Mouse (Mus musculus) regulatory T cell (primary cell): Measurements from ENCODE around the gene Prdx2.

ENCODE experiments used
- in situ Hi-C: fragments of 300-600 bp; cut with MboI, MseI; formaldehyde crosslinking; loops from one replicate; pipeline ENCODE4 v1.15.1; 2025; ENCODE audit warnings: high pct_unique_total_duplicates

The Prdx2 gene

DNA sequence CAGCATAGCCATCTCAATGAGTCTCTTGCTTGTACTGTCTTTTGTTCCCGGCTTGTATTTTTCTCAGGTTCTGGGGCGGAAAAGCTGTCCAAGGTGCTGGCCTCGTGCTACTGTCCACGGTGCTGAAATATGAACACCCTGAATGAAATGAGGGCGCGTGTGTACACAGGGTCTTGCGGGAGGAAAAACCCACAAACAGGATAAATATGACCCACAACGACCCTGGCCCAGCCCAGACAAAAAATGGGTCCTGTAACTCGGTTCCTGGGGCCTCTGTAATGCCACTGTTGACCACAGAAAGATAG, 22.2 kb upstream of the Prdx2 start:
- in situ Hi-C loops, result no loop called here

DNA sequence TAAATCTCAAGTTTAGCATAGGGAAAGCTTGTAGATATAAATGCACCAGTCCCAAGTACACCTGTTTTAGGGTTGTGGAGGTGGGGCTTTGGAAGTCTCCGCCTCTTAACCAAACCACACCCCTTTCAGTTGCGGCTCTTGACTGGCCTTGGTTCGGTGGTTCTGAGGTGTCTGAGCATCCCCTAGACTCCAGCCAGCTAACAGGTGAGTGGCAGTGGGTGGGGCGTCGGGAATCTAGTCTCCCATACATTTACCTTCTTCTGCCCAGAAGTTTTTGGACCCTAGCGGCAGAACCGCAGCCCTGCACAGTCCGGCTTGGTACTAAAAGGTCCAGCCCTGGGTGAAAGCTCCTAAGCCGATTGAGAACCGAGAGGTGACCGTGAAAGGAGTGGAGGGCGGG, 19.6 kb upstream of the Prdx2 start:
- in situ Hi-C loops, result no loop called here

- in situ Hi-C loops, result no loop called here
Measured at GRCm38 (mm10) chr8:84952612-84953255, 16.7 kb upstream of the Prdx2 start.

GRCm38 (mm10) chr8:84956768-84957167, 12.6 kb upstream of the Prdx2 start:
- in situ Hi-C loops, result no loop called here

DNA sequence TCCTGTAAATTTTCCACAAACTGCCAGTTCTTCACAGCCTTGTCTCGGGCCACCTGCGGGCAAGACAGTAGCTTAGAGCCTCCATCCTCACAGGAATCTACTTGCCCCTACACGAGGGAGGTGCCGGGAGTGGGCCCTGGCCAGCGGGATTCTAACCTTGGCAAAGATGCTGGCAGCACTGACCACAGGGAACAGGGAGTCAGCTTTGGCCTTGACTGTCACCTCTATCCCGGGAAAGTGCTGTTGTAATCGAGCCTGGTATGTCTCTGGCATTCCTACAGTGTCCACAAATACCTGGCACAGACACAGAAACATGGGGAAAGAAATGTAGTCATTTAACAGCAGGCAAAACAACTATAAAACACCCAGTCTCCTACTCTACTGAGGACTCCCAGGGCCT, 9.6 kb upstream of the Prdx2 start:
- in situ Hi-C loops, result no loop called here

GRCm38 (mm10) chr8:84963952-84964351, 5.4 kb upstream of the Prdx2 start:
- in situ Hi-C loops, result no loop called here

GRCm38 (mm10) chr8:84965731-84966291, 3.6 kb upstream of the Prdx2 start:
- in situ Hi-C loops, result no loop called here

- in situ Hi-C loops, result no loop called here
Measured at GRCm38 (mm10) chr8:84966603-84967002, 2.8 kb upstream of the Prdx2 start.

DNA sequence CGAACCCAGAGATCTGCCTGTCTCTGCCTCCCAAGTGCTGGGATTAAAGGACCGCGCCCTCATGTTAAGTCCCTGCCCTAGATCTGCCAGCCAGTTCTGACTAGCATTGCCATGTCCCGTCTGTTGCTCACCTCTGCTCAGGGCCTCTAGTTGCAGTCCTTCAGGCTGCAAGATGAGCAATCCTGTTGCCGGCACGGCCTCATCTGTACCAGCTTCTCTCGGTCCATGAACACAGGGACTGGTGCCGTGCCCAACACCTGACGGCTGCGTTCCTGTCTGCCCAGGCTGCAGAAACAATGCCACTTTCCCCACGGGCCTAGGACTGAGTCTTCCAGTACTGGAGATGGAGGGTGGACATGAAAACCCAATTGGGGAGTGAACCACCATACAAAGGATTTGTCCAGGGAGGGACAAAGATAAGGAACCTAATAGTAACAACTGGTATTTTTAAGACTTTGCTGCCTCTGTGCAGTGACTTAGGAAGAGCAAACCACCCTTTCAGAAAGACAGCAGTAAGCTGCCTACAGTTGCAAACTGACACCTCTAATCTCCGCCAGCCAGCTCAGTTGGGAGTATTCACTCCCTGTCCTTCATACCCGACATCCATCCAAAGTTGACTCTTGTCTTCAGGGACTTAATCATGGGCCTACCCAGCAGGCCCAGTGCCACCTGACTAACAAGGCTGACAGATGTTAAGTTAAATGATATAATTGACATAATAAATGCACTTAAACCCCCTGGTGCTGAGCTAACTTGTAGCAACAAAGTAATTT, 1.7 kb upstream of the Prdx2 start:
- in situ Hi-C loops, result no loop called here

GRCm38 (mm10) chr8:84968650-84969049, 737 bp upstream of the Prdx2 start:
- in situ Hi-C loops, result no loop called here

GRCm38 (mm10) chr8:84970135-84970790, 876 bp downstream of the Prdx2 start:
- in situ Hi-C loops, result loop anchor here (5.0 kb wide), 1 partner anchor 107 kb away; no protein-coding TSS in a partner anchor

- in situ Hi-C loops, result loop anchor here (5.0 kb wide), 1 partner anchor 106 kb away; no protein-coding TSS in a partner anchor
Measured at GRCm38 (mm10) chr8:84970913-84971312, 1.5 kb downstream of the Prdx2 start.

DNA sequence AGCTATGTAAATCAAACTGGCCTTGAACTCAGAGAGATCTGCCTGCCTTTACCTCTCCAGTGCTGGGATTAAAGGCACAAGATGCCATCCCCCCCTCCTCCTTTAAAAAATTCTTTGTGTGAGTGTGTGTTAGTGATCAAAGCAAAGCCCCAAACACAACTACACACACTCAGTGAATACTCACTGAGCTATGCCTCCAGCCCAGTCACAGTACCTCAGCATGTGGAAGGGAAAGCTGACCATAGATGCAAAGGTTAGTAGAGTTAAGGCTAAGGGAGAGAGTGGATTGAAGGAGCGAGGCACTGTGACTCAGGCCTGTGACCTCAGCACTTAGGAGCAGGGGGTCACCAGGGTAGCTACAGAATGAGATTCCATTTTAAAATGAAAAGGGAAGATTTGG, 3.7 kb downstream of the Prdx2 start:
- in situ Hi-C loops, result loop anchor here (5.0 kb wide), 1 partner anchor 104 kb away; no protein-coding TSS in a partner anchor

DNA sequence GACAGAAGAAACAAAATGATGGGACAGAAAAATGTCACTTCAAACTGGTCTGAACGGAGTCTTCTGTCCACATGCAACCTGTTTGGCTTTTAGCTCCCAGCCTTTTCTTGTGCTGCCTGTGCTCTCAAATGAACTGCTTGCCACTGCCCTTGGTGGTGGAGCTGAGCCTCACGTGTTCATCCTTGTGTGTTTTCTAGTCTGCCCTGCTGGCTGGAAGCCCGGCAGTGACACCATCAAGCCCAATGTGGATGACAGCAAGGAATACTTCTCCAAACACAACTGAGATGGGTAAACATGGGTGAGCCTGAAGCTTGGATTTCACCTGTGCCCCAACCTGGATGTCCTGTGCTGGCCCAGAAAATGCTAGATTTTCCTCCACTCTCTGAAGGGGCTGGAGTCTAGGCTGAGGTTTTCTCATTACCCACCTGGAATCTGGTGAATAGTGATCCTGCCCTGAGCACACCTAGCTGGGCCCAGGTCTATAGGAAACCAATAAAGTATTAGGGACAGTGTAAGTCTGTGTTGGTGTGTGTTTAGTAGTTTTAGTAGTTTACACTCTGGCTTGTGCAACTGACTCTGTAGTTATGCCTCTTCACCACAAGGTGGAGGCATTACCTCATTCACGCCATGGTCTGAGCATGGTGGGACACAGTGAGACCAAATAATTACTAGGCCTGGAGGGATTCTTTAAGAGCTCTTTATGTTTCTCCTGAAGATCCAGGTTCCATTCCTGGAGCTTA, 4.6 kb downstream of the Prdx2 start:
- in situ Hi-C loops, result loop anchor here (5.0 kb wide), 1 partner anchor 103 kb away; no protein-coding TSS in a partner anchor

DNA sequence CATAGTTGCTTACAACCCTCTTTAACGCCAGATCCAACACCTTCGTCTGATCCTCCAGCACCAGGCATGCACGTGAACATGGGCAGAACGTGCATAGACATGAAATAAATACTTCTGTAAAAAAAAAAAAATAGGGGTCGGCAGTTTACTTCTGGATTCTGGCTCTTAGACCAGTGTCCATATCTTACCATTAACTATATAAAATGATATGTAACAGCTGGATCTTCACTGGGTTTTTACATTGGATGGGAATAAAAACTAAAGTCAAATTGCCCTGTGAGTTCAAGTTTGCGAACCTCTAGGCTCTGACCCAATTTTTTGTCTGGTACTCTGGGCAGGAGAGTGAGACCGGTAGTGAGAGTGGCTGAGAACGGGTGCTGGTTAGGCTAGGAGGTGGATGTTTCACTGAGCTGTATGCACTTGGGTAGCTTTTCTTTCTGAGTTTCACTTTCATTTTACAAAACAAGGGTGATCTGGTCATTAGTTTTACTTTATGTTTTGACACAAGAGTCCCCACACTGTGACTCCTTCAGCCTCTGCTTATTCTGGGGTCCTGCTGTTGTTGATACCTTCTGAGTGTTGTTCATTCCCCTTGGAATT, 5.3 kb downstream of the Prdx2 start:
- in situ Hi-C loops, result loop anchor here (5.0 kb wide), 2 partner anchors 103 to 312 kb away; partner anchors contain the start of gene Ier2

- in situ Hi-C loops, result loop anchor here (5.0 kb wide), 1 partner anchor 313 kb away; the partner anchor contains the start of gene Ier2
Measured at GRCm38 (mm10) chr8:84975434-84975833, 6.0 kb downstream of the Prdx2 start.

GRCm38 (mm10) chr8:84976031-84976762, 6.8 kb downstream of the Prdx2 start:
- in situ Hi-C loops, result loop anchor here (5.0 kb wide), 1 partner anchor 314 kb away; the partner anchor contains the start of gene Ier2

DNA sequence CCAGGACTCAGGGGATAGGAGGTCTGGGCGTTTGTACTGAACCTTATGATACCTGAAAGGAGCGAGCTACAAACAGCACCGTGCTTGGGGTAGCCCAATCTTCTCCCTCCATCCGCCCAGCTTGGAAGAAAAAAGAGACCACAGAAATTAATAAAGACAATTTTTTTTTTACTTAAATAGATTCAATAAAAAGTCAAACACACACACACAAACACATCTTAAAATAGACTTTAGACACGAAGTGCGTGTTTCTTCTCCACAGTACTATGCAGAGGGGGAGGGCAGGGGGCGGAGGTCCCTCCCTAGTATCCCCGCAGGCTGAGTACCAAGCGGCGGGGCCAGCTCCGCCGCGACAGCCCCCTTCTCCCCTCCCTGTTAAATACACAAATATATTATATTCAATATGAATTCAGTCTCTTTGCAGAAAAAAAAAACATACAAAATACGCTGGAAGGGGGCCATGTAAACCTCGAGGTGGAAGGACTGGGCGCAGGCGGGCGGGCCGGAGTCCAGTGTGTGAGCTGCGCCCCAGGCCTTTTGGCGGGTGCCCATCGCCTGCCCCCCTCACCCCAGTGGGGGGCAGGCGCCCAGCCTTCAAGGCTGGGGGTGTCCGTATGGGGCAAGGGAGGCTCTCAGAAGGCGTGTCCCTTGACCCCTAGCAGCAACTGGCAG, 7.5 kb downstream of the Prdx2 start:
- in situ Hi-C loops, result loop anchor here (5.0 kb wide), 1 partner anchor 315 kb away; the partner anchor contains the start of gene Ier2

DNA sequence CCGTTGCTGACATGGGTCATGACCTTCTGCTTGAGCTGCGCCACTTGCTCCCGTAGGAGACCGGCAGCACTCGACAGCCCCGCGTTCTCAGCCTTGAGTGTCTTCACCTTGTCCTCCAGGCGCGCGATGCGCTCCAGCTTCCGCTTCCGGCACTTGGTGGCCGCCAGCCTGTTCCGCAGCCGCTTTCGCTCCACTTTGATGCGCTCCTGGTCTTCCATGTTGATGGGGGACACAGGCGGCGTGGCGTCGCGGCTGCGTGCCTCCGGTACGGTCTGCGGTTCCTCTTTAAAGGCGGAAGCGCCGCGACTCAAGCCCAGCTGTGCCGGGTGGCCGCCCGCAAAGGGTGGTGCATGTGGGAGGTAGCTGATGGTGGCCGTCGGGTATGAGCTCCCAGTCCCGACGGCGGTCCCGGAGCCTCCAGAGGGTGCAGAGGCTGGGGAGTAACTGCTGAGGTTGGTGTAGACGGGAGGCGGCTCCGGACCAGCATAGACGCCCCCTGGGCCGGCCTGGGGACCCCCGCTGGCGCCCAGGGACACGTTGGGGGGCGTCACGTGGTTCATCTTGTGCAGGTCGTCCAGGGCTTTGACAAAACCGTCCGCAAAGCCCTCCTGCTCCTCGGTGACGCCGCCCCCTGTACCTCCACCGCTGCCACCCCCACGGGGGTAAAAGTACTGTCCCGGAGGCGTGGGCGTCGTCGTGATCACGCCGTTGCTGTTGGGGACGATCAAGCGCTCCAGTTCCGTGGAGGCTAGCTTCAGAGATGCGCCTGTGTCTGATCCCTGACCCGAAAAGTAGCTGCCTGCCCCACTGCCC, 8.3 kb downstream of the Prdx2 start:
- in situ Hi-C loops, result loop anchor here (5.0 kb wide), 1 partner anchor 315 kb away; the partner anchor contains the start of gene Ier2
